Mouse (Mus musculus) MEL (cell line): ENCODE results near the gene Gm9803.

Experiments
- CHD2 ChIP-seq: IDR thresholded peaks from 2 replicates; pipeline ENCODE4 v1.6.1; 2011; ENCODE audit warnings: low read length, improper control_type of control experiment
- CTCF ChIP-seq, 3 experiments: IDR thresholded peaks in 2 of 3; conservative IDR thresholded peaks in 1 of 3; 2 replicates each; pipeline ENCODE4 v1.5.1; 2011 to 2012; ENCODE audit warnings: low read length in 3 of 3, low read depth in 2 of 3, mild to moderate bottlenecking in 2 of 3, improper control_type of control experiment in 1 of 3, inconsistent platforms in 1 of 3, mixed read lengths in 1 of 3, moderate library complexity in 1 of 3; ENCODE audit not compliant: control insufficient read depth in 1 of 3, insufficient read depth in 1 of 3, poor library complexity in 1 of 3, severe bottlenecking in 1 of 3
- KAT2A ChIP-seq: conservative IDR thresholded peaks from 2 replicates; pipeline ENCODE4 v1.6.1; 2012; ENCODE audit warnings: low read depth, low read length, improper control_type of control experiment, inconsistent platforms
- MYB ChIP-seq: IDR thresholded peaks from 2 replicates; pipeline ENCODE4 v1.6.1; 2011; ENCODE audit warnings: mild to moderate bottlenecking, low read depth, low read length, improper control_type of control experiment
- MYC ChIP-seq: IDR thresholded peaks from 2 replicates; pipeline ENCODE4 v1.6.1; 2011; ENCODE audit warnings: low read depth, mild to moderate bottlenecking, low read length, improper control_type of control experiment, moderate library complexity
- NRF1 ChIP-seq: IDR thresholded peaks from 2 replicates; pipeline ENCODE4 v1.6.1; 2014; ENCODE audit warnings: low read depth, mild to moderate bottlenecking, inconsistent platforms, low read length, improper control_type of control experiment, moderate library complexity; ENCODE audit not compliant: poor library complexity, insufficient read depth, severe bottlenecking
- POLR2A ChIP-seq, 2 experiments: IDR thresholded peaks; 2 replicates each; pipeline ENCODE4 v1.6.1; 2011 to 2012; ENCODE audit warnings: low read length in 2 of 2, mild to moderate bottlenecking in 2 of 2, control low read depth in 1 of 2, improper control_type of control experiment in 1 of 2, low read depth in 1 of 2, moderate library complexity in 1 of 2; ENCODE audit not compliant: control insufficient read depth in 1 of 2, insufficient read depth in 1 of 2, poor library complexity in 1 of 2
- USF1 ChIP-seq: IDR thresholded peaks from 2 replicates; pipeline ENCODE4 v1.6.1; 2014; ENCODE audit warnings: low read depth, mild to moderate bottlenecking, inconsistent platforms, low read length, improper control_type of control experiment, moderate library complexity
- USF2 ChIP-seq, 2 experiments: IDR thresholded peaks; 2 replicates each; pipeline ENCODE4 v1.6.1; 2011 to 2012; ENCODE audit warnings: improper control_type of control experiment in 2 of 2, low read length in 2 of 2, borderline replicate concordance in 1 of 2, inconsistent platforms in 1 of 2, low read depth in 1 of 2, mild to moderate bottlenecking in 1 of 2; ENCODE audit not compliant: insufficient read depth in 1 of 2
- ZNF384 ChIP-seq: IDR thresholded peaks from 2 replicates; pipeline ENCODE4 v1.6.1; 2012; ENCODE audit warnings: low read depth, mild to moderate bottlenecking, inconsistent platforms, low read length, improper control_type of control experiment

- TF ChIP-seq POLR2A (IDR thresholded peaks at IDR 0.05; ENCODE audit: control insufficient read depth in 1 of 2, insufficient read depth in 1 of 2, low read depth in 1 of 2, low read length in 2 of 2, poor library complexity in 1 of 2) = peak; percentile 91 to 93
- peak; percentile 52 to 90 (median 78); a peak in 5 of 6 replicates for TF ChIP-seq CTCF (IDR thresholded peaks at IDR 0.05 in 2 of 3, conservative IDR thresholded peaks at IDR 0.05 in 1 of 3; ENCODE audit: control insufficient read depth in 1 of 3, insufficient read depth in 1 of 3, low read depth in 2 of 3, low read length in 3 of 3, poor library complexity in 1 of 3, severe bottlenecking in 1 of 3)
- peak; percentile 68; the same call in 1 of the 2 replicates for TF ChIP-seq KAT2A
- TF ChIP-seq NRF1 = peak; percentile 68
- TF ChIP-seq ZNF384 = no peak
- TF ChIP-seq USF2 (IDR thresholded peaks at IDR 0.05; ENCODE audit: borderline replicate concordance in 1 of 2, insufficient read depth in 1 of 2, low read depth in 1 of 2, low read length in 2 of 2) = no peak
- no peak for TF ChIP-seq CHD2
- no peak for TF ChIP-seq USF1
- no peak for TF ChIP-seq MYB
- no peak for TF ChIP-seq MYC
Observed at GRCm38 (mm10) chr10:43540442-43541152, 16.7 kb downstream of the Gm9803 start, which contains the start of gene 1700021F05Rik.
